Mouse (Mus musculus): ENCODE results near the gene Fntb. TPM values are rescaled to one million over a fixed set of nuclear protein-coding genes. Genes with fewer than 3 reads are reported as not detected.

Fntb gene
- polyA plus RNA-seq, 1 experiment from 2014 or later, result 48.8 TPM

GRCm38 (mm10) chr12:76931739-76932687 is 166.6 kb downstream of the Fntb start:
- Histone ChIP-seq H3K27me3 (ENCODE audit: control insufficient read depth, insufficient read depth, low read length) (no peaks in the 10 kb centered on the region), H3K27ac (replicated peaks; ENCODE audit: low read depth, low read length) (no peak overlapping the region), H3K9ac (ENCODE audit: low read length) (no peak overlapping the region), H3K4me3 (ENCODE audit: low read depth, low read length) (no peak overlapping the region), H3K4me2 (ENCODE audit: low read depth, severe bottlenecking) (no peak overlapping the region), H3K4me1 (ENCODE audit: control insufficient read depth, insufficient read depth, low read length) (no peaks in the 10 kb centered on the region), H3K36me3 (ENCODE audit: control insufficient read depth, insufficient read depth, low read length) (peaks cover 2% of the 10 kb centered on the region; the same call in 1 of the 2 replicates), H3K9me3 (ENCODE audit: control insufficient read depth, low read length) (no peaks in the 10 kb centered on the region)
- WGBS, result 69% methylated on average over 14 of the region's 14 CpGs
- ATAC-seq (ENCODE audit: insufficient number of reproducible peaks, low FRiP score, low TSS enrichment, low read depth), result no peak
- no peak for DNase-seq (ENCODE audit: low spot score)

DNA sequence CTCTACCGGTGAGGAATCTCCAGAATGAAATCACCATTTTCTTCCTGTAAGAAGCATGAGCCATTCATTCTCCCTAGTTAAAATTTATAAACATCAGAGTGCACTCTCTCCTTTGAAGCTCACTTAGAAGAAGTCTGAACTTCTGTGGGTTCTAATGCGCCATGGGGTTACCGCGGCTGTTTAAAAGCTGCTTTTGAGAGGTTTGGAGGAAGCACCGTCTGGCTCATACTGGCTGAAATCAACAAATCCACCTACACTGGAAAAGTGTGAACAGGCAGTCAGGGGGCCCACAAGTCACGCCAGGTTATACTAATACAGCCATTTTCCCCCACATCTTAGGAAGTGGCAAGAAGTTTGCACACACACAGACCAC is 167.3 kb downstream of the Fntb start:
- no peak for ATAC-seq (ENCODE audit: insufficient number of reproducible peaks, low FRiP score, low TSS enrichment, low read depth)
- 88% methylated on average over 6 of the region's 6 CpGs for WGBS
- Histone ChIP-seq H3K27ac (replicated peaks; ENCODE audit: low read depth, low read length) (no peak overlapping the region), H3K4me1 (ENCODE audit: control insufficient read depth, insufficient read depth, low read length) (no peaks in the 10 kb centered on the region), H3K4me3 (ENCODE audit: low read depth, low read length) (no peak overlapping the region), H3K9ac (ENCODE audit: low read length) (no peak overlapping the region), H3K4me2 (ENCODE audit: low read depth, severe bottlenecking) (no peak overlapping the region), H3K27me3 (ENCODE audit: control insufficient read depth, insufficient read depth, low read length) (no peaks in the 10 kb centered on the region), H3K36me3 (ENCODE audit: control insufficient read depth, insufficient read depth, low read length) (peaks cover 2% of the 10 kb centered on the region; the same call in 1 of the 2 replicates), H3K9me3 (ENCODE audit: control insufficient read depth, low read length) (no peaks in the 10 kb centered on the region)
- no peak for DNase-seq (ENCODE audit: low spot score)

GRCm38 (mm10) chr12:76934438-76934837 is 169.0 kb downstream of the Fntb start:
- ATAC-seq (ENCODE audit: insufficient number of reproducible peaks, low FRiP score, low TSS enrichment, low read depth), result no peak
- no peak overlapping the region for H3K4me2 ChIP-seq (ENCODE audit: low read depth, severe bottlenecking)
- H3K36me3 ChIP-seq (ENCODE audit: control insufficient read depth, insufficient read depth, low read length), result peaks cover 10% of the 10 kb centered on the region; the same call in 1 of the 2 replicates
- no peak overlapping the region for H3K27ac ChIP-seq (replicated peaks; ENCODE audit: low read depth, low read length)
- WGBS, result 92% methylated on average over 3 of the region's 3 CpGs
- no peak overlapping the region for H3K4me3 ChIP-seq (ENCODE audit: low read depth, low read length)
- DNase-seq (ENCODE audit: low spot score), result no peak
- H3K27me3 ChIP-seq (ENCODE audit: control insufficient read depth, insufficient read depth, low read length), result no peaks in the 10 kb centered on the region
- no peaks in the 10 kb centered on the region for H3K9me3 ChIP-seq (ENCODE audit: control insufficient read depth, low read length)
- no peak overlapping the region for H3K9ac ChIP-seq (ENCODE audit: low read length)
- H3K4me1 ChIP-seq (ENCODE audit: control insufficient read depth, insufficient read depth, low read length), result no peaks in the 10 kb centered on the region

DNA sequence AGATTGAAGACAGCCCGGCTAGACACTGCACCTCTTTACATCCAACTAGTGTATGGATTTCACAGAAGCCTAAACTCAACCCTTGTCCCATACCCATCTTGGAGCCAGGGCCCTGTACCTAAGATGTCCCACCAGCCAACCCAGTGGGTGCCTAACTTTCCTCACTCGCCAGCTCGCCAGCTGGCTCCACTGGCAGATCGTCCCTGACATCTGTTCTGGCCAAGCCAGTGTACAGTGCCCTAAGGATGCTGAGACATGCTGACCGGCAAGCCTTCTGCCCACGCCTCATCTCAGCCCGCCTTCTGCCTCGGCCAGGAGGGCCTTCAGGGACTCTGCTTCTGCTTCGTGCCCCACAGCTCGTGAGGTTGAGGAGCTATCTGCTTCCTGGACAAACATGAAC is 170.8 kb downstream of the Fntb start:
- no peak overlapping the region for H3K4me2 ChIP-seq (ENCODE audit: low read depth, severe bottlenecking)
- H3K27me3 ChIP-seq (ENCODE audit: control insufficient read depth, insufficient read depth, low read length), result no peaks in the 10 kb centered on the region
- no peaks in the 10 kb centered on the region for H3K4me1 ChIP-seq (ENCODE audit: control insufficient read depth, insufficient read depth, low read length)
- WGBS, result 92% methylated on average over 10 of the region's 10 CpGs
- no peak overlapping the region for H3K27ac ChIP-seq (replicated peaks; ENCODE audit: low read depth, low read length)
- H3K4me3 ChIP-seq (ENCODE audit: low read depth, low read length), result no peak overlapping the region
- DNase-seq (ENCODE audit: low spot score), result no peak
- H3K36me3 ChIP-seq (ENCODE audit: control insufficient read depth, insufficient read depth, low read length), result peaks cover 14% of the 10 kb centered on the region; the same call in 1 of the 2 replicates
- ATAC-seq (ENCODE audit: insufficient number of reproducible peaks, low FRiP score, low TSS enrichment, low read depth), result no peak
- H3K9ac ChIP-seq (ENCODE audit: low read length), result no peak overlapping the region
- H3K9me3 ChIP-seq (ENCODE audit: control insufficient read depth, low read length), result no peaks in the 10 kb centered on the region

- no peak overlapping the region for H3K4me2 ChIP-seq (ENCODE audit: low read depth, severe bottlenecking)
- H3K27ac ChIP-seq (replicated peaks; ENCODE audit: low read depth, low read length), result no peak overlapping the region
- ATAC-seq (ENCODE audit: insufficient number of reproducible peaks, low FRiP score, low TSS enrichment, low read depth) (no peak), DNase-seq (ENCODE audit: low spot score) (no peak)
- H3K9ac ChIP-seq (ENCODE audit: low read length), result no peak overlapping the region
- no peaks in the 10 kb centered on the region for H3K9me3 ChIP-seq (ENCODE audit: control insufficient read depth, low read length)
- H3K4me3 ChIP-seq (ENCODE audit: low read depth, low read length), result no peak overlapping the region
- WGBS, result 90% methylated on average over 6 of the region's 6 CpGs
- H3K36me3 ChIP-seq (ENCODE audit: control insufficient read depth, insufficient read depth, low read length), result peaks cover 14% of the 10 kb centered on the region
- no peaks in the 10 kb centered on the region for H3K27me3 ChIP-seq (ENCODE audit: control insufficient read depth, insufficient read depth, low read length)
- no peaks in the 10 kb centered on the region for H3K4me1 ChIP-seq (ENCODE audit: control insufficient read depth, insufficient read depth, low read length)
Observed at GRCm38 (mm10) chr12:76938013-76938412, 172.6 kb downstream of the Fntb start.

GRCm38 (mm10) chr12:76941524-76941923 is 176.1 kb downstream of the Fntb start:
- DNase-seq (ENCODE audit: low spot score) (no peak), ATAC-seq (ENCODE audit: insufficient number of reproducible peaks, low FRiP score, low TSS enrichment, low read depth) (no peak)
- Histone ChIP-seq H3K9me3 (ENCODE audit: control insufficient read depth, low read length) (no peaks in the 10 kb centered on the region), H3K27me3 (ENCODE audit: control insufficient read depth, insufficient read depth, low read length) (no peaks in the 10 kb centered on the region), H3K36me3 (ENCODE audit: control insufficient read depth, insufficient read depth, low read length) (peaks cover 16% of the 10 kb centered on the region), H3K4me3 (ENCODE audit: low read depth, low read length) (no peak overlapping the region), H3K4me1 (ENCODE audit: control insufficient read depth, insufficient read depth, low read length) (no peaks in the 10 kb centered on the region), H3K27ac (replicated peaks; ENCODE audit: low read depth, low read length) (no peak overlapping the region), H3K4me2 (ENCODE audit: low read depth, severe bottlenecking) (no peak overlapping the region), H3K9ac (ENCODE audit: low read length) (no peak overlapping the region)
- WGBS, result 75% methylated on average over 2 of the region's 2 CpGs

DNA sequence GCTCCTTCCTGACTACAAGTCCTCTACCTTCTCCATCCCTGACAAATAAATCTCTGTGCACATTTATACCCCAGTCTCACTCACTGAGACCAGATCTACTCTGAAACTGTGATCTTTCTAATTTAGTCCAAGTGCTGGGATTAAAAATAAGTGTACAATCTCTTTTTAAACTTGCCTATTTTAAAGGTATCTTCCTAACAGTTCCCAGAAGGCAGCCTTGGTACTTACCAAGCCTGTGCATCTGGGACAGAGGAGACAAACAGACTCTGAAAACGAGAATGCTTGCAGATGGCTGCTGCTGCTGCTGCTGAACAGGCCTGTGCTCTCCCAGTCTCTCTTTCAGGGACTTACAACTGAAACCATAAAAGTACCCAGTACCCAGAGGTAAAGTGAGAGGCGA is 177.1 kb downstream of the Fntb start:
- no peak overlapping the region for H3K4me2 ChIP-seq (ENCODE audit: low read depth, severe bottlenecking)
- DNase-seq (ENCODE audit: low spot score) (no peak), ATAC-seq (ENCODE audit: insufficient number of reproducible peaks, low FRiP score, low TSS enrichment, low read depth) (no peak)
- no peaks in the 10 kb centered on the region for H3K9me3 ChIP-seq (ENCODE audit: control insufficient read depth, low read length)
- H3K4me1 ChIP-seq (ENCODE audit: control insufficient read depth, insufficient read depth, low read length), result no peaks in the 10 kb centered on the region
- H3K9ac ChIP-seq (ENCODE audit: low read length), result no peak overlapping the region
- WGBS, result 48% methylated on average over 2 of the region's 2 CpGs
- H3K27me3 ChIP-seq (ENCODE audit: control insufficient read depth, insufficient read depth, low read length), result no peaks in the 10 kb centered on the region
- peaks cover 16% of the 10 kb centered on the region for H3K36me3 ChIP-seq (ENCODE audit: control insufficient read depth, insufficient read depth, low read length)
- no peak overlapping the region for H3K27ac ChIP-seq (replicated peaks; ENCODE audit: low read depth, low read length)
- no peak overlapping the region for H3K4me3 ChIP-seq (ENCODE audit: low read depth, low read length)

DNA sequence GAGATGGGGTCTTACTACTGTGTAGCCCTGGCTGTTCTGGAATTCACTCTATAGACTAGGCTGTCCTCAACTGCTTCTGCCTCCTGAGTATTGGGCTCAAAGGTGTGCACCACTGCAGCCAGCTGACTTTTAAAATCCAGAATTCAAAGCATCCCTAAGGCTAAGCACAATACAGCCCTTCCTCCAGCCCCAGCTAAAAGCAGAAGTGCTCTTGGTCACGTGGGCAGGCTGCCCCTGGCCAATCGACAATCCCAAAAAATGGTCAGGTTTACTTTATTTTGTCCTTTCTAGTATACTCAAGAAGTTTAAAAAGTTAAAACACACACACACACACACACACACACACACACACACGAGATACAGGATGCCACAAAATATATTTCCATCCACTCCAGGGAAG is 177.7 kb downstream of the Fntb start:
- Histone ChIP-seq H3K4me2 (ENCODE audit: low read depth, severe bottlenecking) (no peak overlapping the region), H3K4me3 (ENCODE audit: low read depth, low read length) (no peak overlapping the region), H3K9ac (ENCODE audit: low read length) (no peak overlapping the region), H3K27ac (replicated peaks; ENCODE audit: low read depth, low read length) (no peak overlapping the region), H3K36me3 (ENCODE audit: control insufficient read depth, insufficient read depth, low read length) (peaks cover 21% of the 10 kb centered on the region), H3K9me3 (ENCODE audit: control insufficient read depth, low read length) (no peaks in the 10 kb centered on the region), H3K27me3 (ENCODE audit: control insufficient read depth, insufficient read depth, low read length) (no peaks in the 10 kb centered on the region), H3K4me1 (ENCODE audit: control insufficient read depth, insufficient read depth, low read length) (no peaks in the 10 kb centered on the region)
- ATAC-seq (ENCODE audit: insufficient number of reproducible peaks, low FRiP score, low TSS enrichment, low read depth) (no peak), DNase-seq (ENCODE audit: low spot score) (no peak)
- 89% methylated on average over 3 of the region's 3 CpGs for WGBS
